Mouse (Mus musculus): ENCODE measurements at regions not wholly inside any gene's neighbourhood (a gene's known extent, or its start where the extent isn't known, plus 50 kb on each side); places are given as distances from the start of the nearest gene placed in this dataset.

DNA sequence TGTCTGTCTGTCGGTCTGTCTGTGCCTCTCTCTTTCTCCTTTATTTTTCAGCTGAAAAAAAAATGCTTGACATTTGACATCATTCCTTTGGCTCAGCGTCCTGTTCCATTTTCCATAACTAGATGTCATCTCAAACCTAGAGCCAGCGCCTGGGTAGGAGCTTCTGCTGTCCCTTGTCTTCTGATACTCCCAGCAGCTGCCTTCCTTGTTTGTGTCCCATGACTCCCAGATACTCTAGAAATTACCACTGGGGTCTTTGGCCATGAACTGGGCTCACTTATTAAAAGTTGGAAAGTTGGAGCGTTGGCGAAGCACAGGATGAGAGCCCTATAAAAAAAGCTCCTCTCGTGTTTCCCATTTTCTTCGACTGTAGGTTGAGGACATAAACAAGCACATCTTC lies 260.4 kb downstream of the Foxo1 start:
- TF ChIP-seq CTCF (IDR thresholded peaks at IDR 0.05; ENCODE audit: borderline replicate concordance, extremely low read depth, insufficient read depth, insufficient read length) (no peak), POLR2A (IDR thresholded peaks at IDR 0.05; ENCODE audit: borderline replicate concordance, extremely low read depth, insufficient read depth, insufficient read length, poor library complexity, severe bottlenecking) (no peak)
